Mouse (Mus musculus) NIH3T3 (cell line): ENCODE measurements around the gene Rcn1.

Experiments
- DNase-seq: peaks from one replicate; pipeline ENCODE4 v3.0.0-alpha.2; 2012; ENCODE audit warnings: low read depth

The Rcn1 gene

GRCm38 (mm10) chr2:105337171-105337875, 61.8 kb downstream of the Rcn1 start:
- no peak for DNase-seq

- no peak for DNase-seq
These were observed 62.6 kb downstream of the Rcn1 start for GRCm38 (mm10) chr2:105336314-105337027.
